Mouse (Mus musculus) kidney, postnatal 0 days (tissue): ENCODE measurements around the gene Ttyh2. TPM values are rescaled to one million over a fixed set of nuclear protein-coding genes. Genes with fewer than 3 reads are reported as not detected.
A peak's percentile ranks its signal among the peaks of the same experiment; 100 is the strongest.

Experiments
- ATAC-seq: fragments of 200-750 bp; cut with Nextera tagmentation; replicated peaks from 2 replicates; pipeline ENCODE4 v1.8.0; 2017; ENCODE audit warnings: low read depth, moderate number of reproducible peaks, moderate TSS enrichment, moderate library complexity; ENCODE audit not compliant: low FRiP score
- DNase-seq: peaks from one replicate; pipeline ENCODE4 v3.0.0-alpha.2; 2016; ENCODE audit warnings: low spot score
- H3K27ac ChIP-seq: fragments of 300-500 bp; sonication (generic); 2 replicates; pipeline ENCODE4 v1.5.1; 2014; ENCODE audit warnings: mild to moderate bottlenecking
- H3K27me3 ChIP-seq: fragments of 300-500 bp; sonication (generic); 2 replicates; pipeline ENCODE4 v1.6.1; 2014; ENCODE audit warnings: low read length, mixed read lengths; ENCODE audit not compliant: insufficient read depth
- H3K36me3 ChIP-seq: fragments of 300-500 bp; sonication (generic); 2 replicates; pipeline ENCODE4 v1.6.1; 2014; ENCODE audit warnings: low read length, mixed read lengths; ENCODE audit not compliant: insufficient read depth
- H3K4me1 ChIP-seq: fragments of 300-500 bp; sonication (generic); replicated peaks from 2 replicates; pipeline ENCODE4 v1.6.1; 2014; ENCODE audit warnings: antibody characterized with exemption, low read length, mixed read lengths; ENCODE audit not compliant: insufficient read depth
- H3K4me2 ChIP-seq: fragments of 300-500 bp; sonication (generic); 2 replicates; pipeline ENCODE4 v1.6.1; 2014; ENCODE audit warnings: mild to moderate bottlenecking, low read length, moderate library complexity, mixed read lengths
- H3K4me3 ChIP-seq: fragments of 300-500 bp; sonication (generic); replicated peaks from 2 replicates; pipeline ENCODE4 v1.5.1; 2014; ENCODE audit warnings: low read depth, low read length
- H3K9ac ChIP-seq: fragments of 300-500 bp; sonication (generic); 2 replicates; pipeline ENCODE4 v1.6.1; 2014; ENCODE audit warnings: low read depth, low read length
- H3K9me3 ChIP-seq: fragments of 300-500 bp; sonication (generic); replicated peaks from 2 replicates; pipeline ENCODE4 v1.6.1; 2016; ENCODE audit warnings: low read length, inconsistent platforms, mixed read lengths
- CTCF ChIP-seq: IDR thresholded peaks from 2 replicates; pipeline ENCODE4 v1.5.1; 2016; ENCODE audit warnings: antibody characterized with exemption, low read depth, mild to moderate bottlenecking, moderate library complexity
- WGBS: fragments of 180-500 bp; shearing (Covaris S2); extraction: QIAGEN DNeasy Blood & Tissue Kit; methylation state at CpG from one replicate; pipeline ENCODE4 v1.1.7; 2014; 5-methylcytosine and 5-hydroxymethylcytosine counted together
- polyA plus RNA-seq: library from polyadenylated mRNA; unstranded; fragments of >200 nt; fragmentation: Nextera tagmentation; extraction: Ambion mirVana; gene quantifications from 2 replicates; pipeline ENCODE4 v1.2.1, GENCODE M21; 2015

Ttyh2 gene
- polyA plus RNA-seq, result 22.6 and 25.3 TPM in 2 replicates

DNA sequence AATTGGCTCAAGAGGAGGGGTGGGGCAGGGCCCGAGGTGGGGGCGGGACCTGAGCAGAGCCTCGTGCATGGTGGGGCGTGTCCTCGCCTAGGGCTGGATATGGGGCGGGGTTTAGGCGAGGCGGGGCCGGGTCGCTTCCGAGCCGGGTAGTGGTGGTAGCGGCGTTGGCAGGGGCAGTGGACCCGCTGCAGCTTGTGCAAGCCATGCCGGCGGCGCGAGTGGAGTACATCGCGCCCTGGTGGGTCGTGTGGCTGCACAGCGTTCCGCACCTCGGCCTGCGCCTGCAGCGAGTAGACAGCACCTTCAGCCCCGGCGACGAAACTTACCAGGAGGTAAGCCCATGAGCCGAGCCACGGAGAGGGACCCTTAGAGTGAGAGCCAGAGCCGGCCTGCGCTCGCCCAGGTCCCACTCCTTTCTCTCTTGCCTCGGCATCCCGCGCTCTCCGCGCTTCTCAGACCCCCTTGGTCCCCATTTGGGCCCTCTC, at the start of gene Ttyh2:
Gene Ttyh2, plus strand, starts transcription at position 91 of the 485 bp plus-strand sequence.
- peaks cover 16% of the 10 kb centered on the region for H3K4me1 ChIP-seq
- H3K27me3 ChIP-seq, result no peaks in the 10 kb centered on the region
- H3K9me3 ChIP-seq, result no peaks in the 10 kb centered on the region
- H3K9ac ChIP-seq, result peak within 1 kb of the TSS; percentile 69
- TF ChIP-seq CTCF, result 0 out of 2 replicates have a peak, but pooled peaks have one; percentile 5
- H3K4me3 ChIP-seq, result peak within 1 kb of the TSS; percentile 59
- peaks cover 30% of the 10 kb centered on the region for H3K36me3 ChIP-seq
- DNase-seq (peak; percentile 91), ATAC-seq (peak; percentile 70)
- peak within 1 kb of the TSS; percentile 92 for H3K4me2 ChIP-seq
- H3K27ac ChIP-seq, result peak within 1 kb of the TSS; percentile 43; the same call in 1 of the 2 replicates
- under 1% methylated on average over 40 of the region's 40 CpGs for WGBS

DNA sequence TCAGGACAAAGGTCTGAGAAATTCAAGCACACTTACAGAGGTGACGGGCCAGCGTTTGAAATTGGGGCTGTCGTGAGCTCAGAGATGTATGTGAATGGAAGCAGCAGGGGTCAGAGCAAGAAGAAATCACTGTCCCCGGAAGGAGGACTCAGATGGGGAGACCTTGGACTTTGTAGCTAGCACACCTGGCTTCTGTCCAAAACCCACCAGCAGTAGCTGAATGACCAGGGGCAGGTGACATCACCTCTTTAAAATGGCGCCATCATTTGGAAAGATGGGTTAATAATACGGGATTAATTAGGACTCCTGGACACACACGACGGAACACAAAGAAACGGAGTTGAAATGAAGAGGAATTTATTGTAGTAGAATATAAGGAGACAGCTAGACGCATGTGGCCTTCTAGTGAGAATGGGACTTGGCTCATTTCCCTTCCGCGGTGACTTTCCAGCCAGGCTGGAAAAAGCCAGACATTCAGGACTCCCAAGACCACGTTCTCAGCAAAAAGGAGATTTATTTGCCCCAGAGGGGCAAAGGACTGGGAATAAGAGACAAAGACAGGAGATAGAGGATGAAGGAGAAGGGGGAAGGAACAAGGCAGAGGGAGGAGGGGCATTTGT, 49.0 kb upstream of the Ttyh2 start:
- Histone ChIP-seq H3K36me3 (no peaks in the 10 kb centered on the region), H3K27me3 (no peaks in the 10 kb centered on the region), H3K4me1 (no peaks in the 10 kb centered on the region), H3K9ac (no peak overlapping the region), H3K9me3 (no peaks in the 10 kb centered on the region), H3K4me2 (no peak overlapping the region), H3K27ac (no peak overlapping the region), H3K4me3 (no peak overlapping the region)
- WGBS, result 63% methylated on average over 13 of the region's 13 CpGs
- ATAC-seq (no peak), DNase-seq (no peak)
- no peak for TF ChIP-seq CTCF

DNA sequence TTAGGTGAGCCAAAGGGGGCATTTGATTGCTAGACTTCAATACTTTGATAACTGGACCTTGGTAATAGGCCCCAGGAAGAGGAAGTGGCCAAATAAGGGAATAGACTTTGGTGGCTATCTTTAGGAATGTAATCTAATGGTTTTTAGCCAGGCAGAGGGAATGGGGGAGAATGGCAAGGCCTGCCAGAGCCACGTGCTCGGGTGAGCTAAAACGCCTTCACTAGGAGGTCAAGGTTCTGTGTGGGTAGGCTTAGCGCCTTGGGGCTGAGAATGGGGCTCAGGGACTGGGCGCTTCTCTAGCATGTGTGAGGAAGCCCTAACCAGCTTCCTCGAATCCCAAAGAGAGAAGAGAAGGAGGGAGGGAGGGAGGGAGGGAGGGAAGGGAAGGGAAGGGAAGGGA, 48.2 kb upstream of the Ttyh2 start:
- Histone ChIP-seq H3K27ac (no peak overlapping the region), H3K4me1 (no peaks in the 10 kb centered on the region), H3K27me3 (no peaks in the 10 kb centered on the region), H3K9ac (no peak overlapping the region), H3K4me2 (no peak overlapping the region), H3K9me3 (no peaks in the 10 kb centered on the region), H3K36me3 (no peaks in the 10 kb centered on the region), H3K4me3 (no peak overlapping the region)
- ATAC-seq, result no peak
- WGBS, result 65% methylated on average over 5 of the region's 6 CpGs
- TF ChIP-seq CTCF, result no peak
- no peak for DNase-seq

DNA sequence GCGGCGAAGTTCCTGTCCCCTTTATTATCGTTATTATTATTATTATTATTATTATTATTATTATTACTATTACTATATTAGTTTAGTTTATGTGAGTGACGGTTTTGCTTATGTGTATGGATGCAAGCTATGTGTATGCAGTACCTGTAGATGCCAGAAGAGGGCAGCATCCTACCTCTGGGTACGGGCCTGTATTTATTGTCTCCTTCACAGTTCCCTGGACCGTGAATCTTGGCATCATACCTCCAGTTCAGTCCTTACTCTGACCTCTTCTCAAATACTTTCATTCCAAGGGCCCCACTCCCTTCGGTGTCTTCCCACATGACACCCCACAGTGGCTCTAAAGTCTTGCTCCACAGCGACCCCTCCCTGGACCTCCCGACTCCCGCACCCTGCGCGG, 47.2 kb upstream of the Ttyh2 start:
- Histone ChIP-seq H3K9me3 (no peaks in the 10 kb centered on the region), H3K27ac (no peak overlapping the region), H3K9ac (no peak overlapping the region), H3K4me3 (no peak overlapping the region), H3K4me2 (no peak overlapping the region), H3K4me1 (no peaks in the 10 kb centered on the region), H3K36me3 (no peaks in the 10 kb centered on the region), H3K27me3 (no peaks in the 10 kb centered on the region)
- WGBS, result 76% methylated on average over 12 of the region's 12 CpGs
- peak; percentile 58 for TF ChIP-seq CTCF
- no peak for ATAC-seq
- DNase-seq, result no peak

DNA sequence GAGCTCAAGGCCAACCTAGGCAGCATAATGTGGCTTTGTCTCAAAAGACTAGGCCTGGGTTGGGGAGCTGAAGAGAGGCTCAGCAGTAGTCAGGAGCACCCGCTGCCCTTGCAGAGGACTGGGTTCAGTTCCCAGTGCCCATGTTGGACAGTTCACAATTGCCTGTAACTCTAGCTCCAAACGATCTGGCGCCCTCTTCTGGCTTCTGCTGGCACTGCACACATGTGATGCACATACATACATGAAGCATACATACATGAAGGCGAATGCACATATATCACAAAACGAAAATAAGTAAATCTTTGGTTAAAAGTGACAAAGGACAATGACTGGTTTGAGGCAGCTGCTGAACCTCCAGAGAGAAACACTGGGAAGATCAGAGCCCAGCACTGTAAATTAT, 45.2 kb upstream of the Ttyh2 start:
- peak; percentile 41 for TF ChIP-seq CTCF
- Histone ChIP-seq H3K27me3 (no peaks in the 10 kb centered on the region), H3K4me2 (no peak overlapping the region), H3K9me3 (no peaks in the 10 kb centered on the region), H3K4me1 (no peaks in the 10 kb centered on the region), H3K9ac (no peak overlapping the region), H3K27ac (no peak overlapping the region), H3K4me3 (no peak overlapping the region), H3K36me3 (no peaks in the 10 kb centered on the region)
- ATAC-seq (no peak), DNase-seq (no peak)
- WGBS, result 83% methylated on average over 5 of the region's 5 CpGs

DNA sequence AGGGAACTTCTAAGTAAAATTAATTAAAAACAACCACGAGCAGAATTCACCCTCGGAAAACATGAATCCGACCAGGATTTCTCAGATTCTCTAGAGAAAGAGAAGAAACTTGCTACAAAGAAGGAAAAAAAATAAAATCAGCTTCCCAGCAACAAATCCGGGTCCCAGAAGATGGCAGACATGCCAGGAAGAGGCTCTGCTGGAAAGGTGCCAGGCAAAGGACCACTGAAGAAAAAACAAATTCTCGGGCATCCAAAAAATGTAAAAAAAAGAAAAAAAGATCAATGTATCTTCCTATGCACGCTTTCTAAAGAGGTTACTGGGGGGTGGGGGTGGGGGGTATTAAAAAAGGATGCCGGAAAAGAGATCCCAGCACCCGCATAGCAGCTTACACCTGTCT, 43.0 kb upstream of the Ttyh2 start:
- Histone ChIP-seq H3K36me3 (no peaks in the 10 kb centered on the region), H3K4me3 (no peak overlapping the region), H3K27me3 (no peaks in the 10 kb centered on the region), H3K4me1 (no peaks in the 10 kb centered on the region), H3K27ac (no peak overlapping the region), H3K4me2 (no peak overlapping the region), H3K9ac (no peak overlapping the region), H3K9me3 (no peaks in the 10 kb centered on the region)
- WGBS, result 71% methylated on average over 8 of the region's 8 CpGs
- no peak for ATAC-seq
- no peak for TF ChIP-seq CTCF
- no peak for DNase-seq

DNA sequence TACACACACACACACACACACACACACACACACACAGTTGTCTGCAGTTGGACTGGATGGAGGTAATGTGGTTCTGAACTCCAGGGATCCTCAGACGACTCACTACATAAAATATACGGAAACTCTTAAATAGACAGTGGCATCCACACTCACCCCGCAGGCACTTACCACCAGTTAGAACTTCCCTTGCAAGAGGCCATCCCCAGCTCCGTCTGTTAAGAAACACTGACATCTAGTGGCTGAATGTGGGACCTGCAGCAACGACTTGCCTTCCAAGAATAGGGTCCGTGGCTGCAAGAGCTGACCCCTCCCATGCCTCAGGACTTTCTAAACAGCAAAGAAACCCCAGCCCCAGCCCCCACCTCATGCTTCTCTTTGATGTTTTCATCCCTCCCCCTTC, 38.9 kb upstream of the Ttyh2 start:
- no peak overlapping the region for H3K4me2 ChIP-seq
- H3K36me3 ChIP-seq, result no peaks in the 10 kb centered on the region
- ATAC-seq (0 out of 2 replicates have a peak, but pooled peaks have one; percentile 12), DNase-seq (peak; percentile 93)
- no peaks in the 10 kb centered on the region for H3K4me1 ChIP-seq
- TF ChIP-seq CTCF, result peak; percentile 97
- no peak overlapping the region for H3K27ac ChIP-seq
- no peaks in the 10 kb centered on the region for H3K9me3 ChIP-seq
- under 1% methylated on average over 6 of the region's 6 CpGs for WGBS
- H3K27me3 ChIP-seq, result 0 out of 2 replicates have a peak, but pooled peaks cover 10% of the 10 kb centered on the region
- no peak overlapping the region for H3K9ac ChIP-seq
- no peak overlapping the region for H3K4me3 ChIP-seq
